Mouse (Mus musculus) small intestine, adult 2 months (tissue): ENCODE measurements around the gene Dop1a. TPM values are rescaled to one million over a fixed set of nuclear protein-coding genes. Genes with fewer than 3 reads are reported as not detected.

ENCODE experiments used
- H3K27ac ChIP-seq: fragments of 200-500 bp; 2 replicates; pipeline ENCODE4 v1.5.1; 2012; ENCODE audit warnings: low read depth, low read length, control low read depth, inconsistent platforms; ENCODE audit not compliant: insufficient read depth
- H3K27me3 ChIP-seq: fragments of 200-500 bp; 2 replicates; pipeline ENCODE4 v1.6.1; 2012; ENCODE audit warnings: mild to moderate bottlenecking, moderate library complexity, low read length, inconsistent platforms; ENCODE audit not compliant: control insufficient read depth, insufficient read depth
- H3K36me3 ChIP-seq: fragments of 200-500 bp; 2 replicates; pipeline ENCODE4 v1.6.1; 2012; ENCODE audit warnings: mild to moderate bottlenecking, low read length, control low read depth, inconsistent platforms; ENCODE audit not compliant: control insufficient read depth, insufficient read depth
- H3K4me1 ChIP-seq: fragments of 200-500 bp; 2 replicates; pipeline ENCODE4 v1.6.1; 2012; ENCODE audit warnings: low read length, inconsistent platforms, mixed read lengths; ENCODE audit not compliant: control insufficient read depth, insufficient read depth, insufficient read length
- H3K4me3 ChIP-seq: fragments of 200-500 bp; 2 replicates; pipeline ENCODE4 v1.5.1; 2012; ENCODE audit warnings: low read depth, mild to moderate bottlenecking, control low read depth, inconsistent platforms, low read length, moderate library complexity
- CTCF ChIP-seq: fragments of 200-500 bp; IDR thresholded peaks from 2 replicates; pipeline ENCODE4 v1.5.1; 2012; ENCODE audit warnings: low read depth, mild to moderate bottlenecking, control low read depth, inconsistent platforms, low read length, moderate library complexity, mixed read lengths; ENCODE audit not compliant: insufficient replicate concordance, insufficient read length; ENCODE audit errors: extremely low read depth
- POLR2A ChIP-seq: fragments of 200-500 bp; IDR thresholded peaks from 2 replicates; pipeline ENCODE4 v1.6.1; 2012; ENCODE audit warnings: low read depth, mild to moderate bottlenecking, control low read depth, inconsistent platforms, low read length, moderate library complexity
- WGBS: fragments of 180-500 bp; shearing (Covaris S2); methylation state at CpG from one replicate; pipeline ENCODE4 v1.1.7; 2018; 5-methylcytosine and 5-hydroxymethylcytosine counted together
- polyA plus RNA-seq: library from polyadenylated mRNA; depleted of rRNA; stranded (reverse); fragments of >200 nt; gene quantifications from 2 replicates; pipeline ENCODE4 v1.2.3, GENCODE M21; 2012

Gene Dop1a
- polyA plus RNA-seq, 1 experiment: 5.1 TPM

DNA sequence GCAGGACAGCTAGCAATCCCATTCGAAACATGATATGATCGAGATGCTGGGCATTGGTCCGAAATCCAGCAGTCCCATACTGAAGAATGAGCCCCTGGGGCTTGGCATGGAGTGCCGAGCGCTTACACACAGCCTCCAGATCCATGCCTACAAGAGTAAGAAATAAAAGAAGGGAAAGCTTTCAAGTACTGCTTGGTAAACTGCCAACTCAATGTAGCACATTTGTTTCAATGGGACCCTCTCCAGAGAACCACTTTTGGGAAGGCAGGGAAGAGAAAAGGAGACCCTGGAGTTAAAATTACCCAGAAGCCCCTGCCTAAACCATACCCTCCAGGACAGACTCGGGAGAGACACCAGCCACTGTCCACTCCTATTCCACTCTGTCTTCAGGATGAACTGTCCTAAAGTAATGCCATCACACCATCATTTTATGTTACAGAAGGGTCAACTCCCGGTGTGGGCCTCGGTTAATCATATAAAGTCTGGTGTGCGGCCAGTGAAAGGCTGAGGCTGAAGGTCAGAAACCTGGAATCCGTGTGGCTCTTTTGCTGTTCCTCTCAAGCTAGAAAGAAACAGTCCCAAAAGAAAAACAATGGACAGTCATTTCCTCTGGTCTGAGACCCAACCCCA lies 103.4 kb downstream of the Dop1a start:
- peaks cover 13% of the 10 kb centered on the region for H3K4me1 ChIP-seq
- no peak for TF ChIP-seq CTCF
- no peak for TF ChIP-seq POLR2A
- H3K36me3 ChIP-seq: peaks cover 19% of the 10 kb centered on the region
- 65% methylated on average over 10 of the region's 10 CpGs for WGBS
- H3K4me3 ChIP-seq: peak overlapping the region; percentile 43; the same call in 1 of the 2 replicates
- H3K27me3 ChIP-seq: no peaks in the 10 kb centered on the region
- H3K27ac ChIP-seq: peak overlapping the region; percentile 28; the same call in 1 of the 2 replicates

DNA sequence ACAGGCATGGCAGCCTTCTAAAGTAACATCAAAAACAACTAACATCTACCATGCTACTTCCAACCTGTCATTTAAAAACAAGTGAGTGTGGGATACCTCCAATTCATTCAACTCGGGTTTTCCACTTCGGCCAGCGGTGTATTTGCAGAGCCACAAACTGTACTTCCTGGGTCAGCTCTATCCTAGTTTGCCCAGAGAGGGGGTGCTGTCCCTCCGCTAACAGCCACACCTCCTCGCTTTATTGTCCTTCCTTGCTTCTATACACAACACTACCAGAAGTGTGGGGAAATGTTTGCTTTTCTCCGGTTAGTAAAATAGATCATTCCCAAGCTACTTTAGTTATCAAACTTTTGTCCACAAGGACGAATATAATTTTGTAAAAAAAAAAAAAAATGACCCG lies 104.0 kb downstream of the Dop1a start:
- TF ChIP-seq POLR2A (no peak), CTCF (no peak)
- H3K4me3 ChIP-seq: peak overlapping the region; percentile 43

DNA sequence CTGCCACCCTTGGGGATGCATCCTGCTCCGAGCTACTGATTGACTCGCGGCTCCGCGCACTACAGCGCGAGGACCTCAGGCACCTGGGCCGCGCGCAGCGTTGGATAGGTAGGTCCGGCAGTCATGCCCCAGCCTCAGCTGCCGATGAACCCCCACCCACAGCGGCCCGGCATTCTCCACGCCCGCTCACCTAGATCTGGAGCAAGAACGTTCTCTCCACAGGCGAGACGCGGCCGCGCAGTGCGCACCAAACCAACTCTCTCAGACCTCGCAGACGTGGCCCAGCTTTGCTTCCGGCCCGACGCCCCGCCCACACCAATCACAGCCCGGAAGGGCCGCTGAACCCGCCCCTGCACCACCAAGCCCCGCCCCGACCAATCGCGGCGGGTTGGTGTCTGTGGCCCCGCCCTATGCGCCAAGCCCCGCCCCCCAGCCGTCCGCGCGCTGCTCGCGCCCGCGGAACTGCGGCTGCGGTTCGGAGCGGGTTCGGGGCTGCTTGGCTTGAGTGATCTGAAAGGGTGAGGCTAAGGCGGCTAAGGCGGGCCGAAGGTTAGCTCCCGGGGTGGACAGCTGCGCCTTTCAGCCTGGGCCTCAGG lies 104.7 kb downstream of the Dop1a start, which contains the start of the genes Pgm3 and Rwdd2a:
Gene Pgm3, minus strand, starts transcription at position 303 of the 596 bp plus-strand sequence.
Gene Rwdd2a, plus strand, starts transcription at position 452 of the 596 bp plus-strand sequence.
- Histone ChIP-seq H3K36me3 (peaks cover 15% of the 10 kb centered on the region), H3K4me1 (peaks cover 13% of the 10 kb centered on the region), H3K27me3 (no peaks in the 10 kb centered on the region), H3K4me3 (peak within 1 kb of the TSS; percentile 95), H3K27ac (peak within 1 kb of the TSS; percentile 83)
- WGBS: under 1% methylated on average over 59 of the region's 59 CpGs
- TF ChIP-seq CTCF (no peak), POLR2A (peak; percentile 97)

More for the DNA sequence above, 104.0 kb downstream of the Dop1a start:
- H3K36me3 ChIP-seq: peaks cover 15% of the 10 kb centered on the region
- H3K27ac ChIP-seq: no peak overlapping the region; the same call in 1 of the 2 replicates
- 4% methylated on average over 8 of the region's 8 CpGs for whole genome bisulfite sequencing
- no peaks in the 10 kb centered on the region for H3K27me3 ChIP-seq
- H3K4me1 ChIP-seq: peaks cover 13% of the 10 kb centered on the region

DNA sequence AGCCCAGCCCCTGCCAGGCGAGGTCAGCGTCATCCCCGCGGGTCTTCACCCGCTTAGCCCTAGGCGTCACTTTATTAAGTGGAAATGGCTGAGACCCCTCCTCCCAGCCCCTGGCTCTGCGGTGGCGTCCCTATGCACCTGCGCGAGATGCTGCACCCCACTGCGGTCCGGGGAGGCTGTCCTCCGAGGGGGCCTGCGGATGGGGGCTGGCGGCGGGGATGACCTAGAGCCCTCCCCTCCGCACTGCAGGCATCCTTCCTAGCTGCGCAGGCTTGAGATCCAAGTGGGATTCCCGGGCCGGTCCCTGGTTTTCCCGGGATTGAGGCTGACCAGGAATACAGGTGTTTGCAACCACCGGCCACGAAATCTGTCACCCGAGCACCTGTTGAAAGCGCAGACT lies 105.2 kb downstream of the Dop1a start:
- Histone ChIP-seq H3K4me3 (peak overlapping the region; percentile 95), H3K27me3 (no peaks in the 10 kb centered on the region), H3K27ac (no peak overlapping the region), H3K4me1 (peaks cover 13% of the 10 kb centered on the region), H3K36me3 (peaks cover 10% of the 10 kb centered on the region)
- WGBS: under 1% methylated on average over 25 of the region's 25 CpGs
- no peak for TF ChIP-seq CTCF

DNA sequence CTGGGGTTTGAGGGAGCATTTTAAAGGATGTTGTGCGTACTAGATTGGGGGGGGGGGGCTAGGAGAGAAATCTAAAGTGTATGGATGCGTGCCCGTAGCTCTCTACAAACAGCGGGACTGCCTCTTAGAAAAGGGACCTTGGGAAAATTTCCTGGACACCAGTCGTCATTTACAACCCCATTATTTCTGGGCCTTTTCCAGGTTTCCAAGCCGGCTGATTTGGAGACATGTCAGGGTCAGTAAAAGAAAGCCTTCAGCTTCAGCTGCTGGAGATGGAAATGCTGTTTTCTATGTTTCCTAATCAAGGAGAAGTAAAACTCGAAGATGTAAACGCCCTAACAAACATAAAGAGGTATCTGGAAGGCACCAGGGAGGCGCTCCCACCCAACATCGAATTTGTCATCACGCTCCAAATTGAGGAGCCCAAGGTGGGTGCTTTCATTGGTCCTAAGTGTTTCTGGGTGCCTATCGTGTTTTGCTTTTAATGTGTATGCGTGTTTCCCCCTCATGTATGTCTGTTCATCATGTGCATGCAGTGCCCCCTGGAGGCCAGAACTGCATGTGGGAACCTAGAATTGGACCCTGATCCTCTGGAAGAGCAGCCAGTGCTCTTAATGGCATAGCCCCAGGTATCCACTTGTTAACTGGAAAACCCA lies 105.8 kb downstream of the Dop1a start:
- H3K4me3 ChIP-seq: peak overlapping the region; percentile 95
- peaks cover 6% of the 10 kb centered on the region for H3K36me3 ChIP-seq
- 5% methylated on average over 13 of the region's 13 CpGs for WGBS
- no peaks in the 10 kb centered on the region for H3K27me3 ChIP-seq
- no peak overlapping the region for H3K27ac ChIP-seq
- TF ChIP-seq CTCF (peak; percentile 79; the same call in 1 of the 2 replicates), POLR2A (no peak)
- peaks cover 13% of the 10 kb centered on the region for H3K4me1 ChIP-seq

DNA sequence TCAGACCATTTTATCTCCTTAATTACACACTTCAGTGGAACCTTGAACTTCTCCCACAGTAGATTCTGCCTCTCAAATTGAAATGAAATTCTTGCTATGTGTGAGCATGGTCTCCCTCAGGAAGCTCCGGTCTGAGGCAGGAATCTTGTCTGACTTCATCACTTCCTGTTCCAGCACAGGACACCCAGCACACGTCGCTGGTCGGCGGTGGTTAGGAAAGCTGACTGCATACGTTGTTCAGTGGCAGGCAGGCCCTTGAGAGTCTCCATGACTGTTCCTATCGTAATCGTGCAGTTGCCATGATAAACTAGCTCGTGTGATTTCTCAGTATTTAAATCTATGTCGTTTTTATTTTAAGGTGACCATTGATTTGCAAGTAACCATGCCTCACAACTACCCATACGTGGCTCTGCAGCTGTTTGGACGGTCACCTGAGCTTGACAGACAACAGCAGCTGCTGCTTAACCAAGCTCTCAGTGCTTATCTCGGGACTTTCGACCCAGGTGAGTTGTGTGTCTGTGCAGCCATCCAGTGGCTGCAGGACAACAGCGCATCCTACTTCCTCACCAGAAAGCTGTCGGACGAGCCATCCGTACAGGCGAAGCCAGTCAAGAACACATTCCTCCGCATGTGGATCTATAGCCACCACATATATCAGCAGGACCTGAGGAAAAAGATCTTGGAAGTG lies 106.8 kb downstream of the Dop1a start:
- no peak for TF ChIP-seq POLR2A
- TF ChIP-seq CTCF: peak; percentile 35; the same call in 1 of the 2 replicates
- Histone ChIP-seq H3K36me3 (peaks cover 2% of the 10 kb centered on the region), H3K27ac (no peak overlapping the region), H3K4me3 (no peak overlapping the region), H3K4me1 (peaks cover 13% of the 10 kb centered on the region), H3K27me3 (no peaks in the 10 kb centered on the region)
- 49% methylated on average over 20 of the region's 20 CpGs for WGBS
